Mouse (Mus musculus) lung, embryonic 16.5 days (tissue): ENCODE measurements around the gene Bmx. TPM values are rescaled to one million over a fixed set of nuclear protein-coding genes. Genes with fewer than 3 reads are reported as not detected.

Source experiments
- ATAC-seq: fragments of 200-750 bp; cut with Nextera tagmentation; 2 replicates; pipeline ENCODE4 v1.8.0; 2017; ENCODE audit warnings: low read depth, mild to moderate bottlenecking, moderate library complexity
- H3K27ac ChIP-seq: fragments of 300-500 bp; sonication (generic); 2 replicates; pipeline ENCODE4 v1.5.1; 2014; ENCODE audit warnings: mild to moderate bottlenecking, control low read depth, low read length
- H3K27me3 ChIP-seq: fragments of 300-500 bp; sonication (generic); 2 replicates; pipeline ENCODE4 v1.6.1; 2014; ENCODE audit warnings: low read depth, low read length, mixed read lengths; ENCODE audit not compliant: control insufficient read depth, insufficient read depth
- H3K36me3 ChIP-seq: fragments of 300-500 bp; sonication (generic); 2 replicates; pipeline ENCODE4 v1.6.1; 2014; ENCODE audit warnings: low read length; ENCODE audit not compliant: control insufficient read depth, insufficient read depth
- H3K4me1 ChIP-seq: fragments of 300-500 bp; sonication (generic); replicated peaks from 2 replicates; pipeline ENCODE4 v1.6.1; 2014; ENCODE audit warnings: low read length, mixed read lengths; ENCODE audit not compliant: control insufficient read depth, insufficient read depth
- H3K4me2 ChIP-seq: fragments of 300-500 bp; sonication (generic); 2 replicates; pipeline ENCODE4 v1.6.1; 2014; ENCODE audit warnings: low read depth, low read length, control low read depth
- H3K4me3 ChIP-seq: fragments of 300-500 bp; sonication (generic); 2 replicates; pipeline ENCODE4 v1.5.1; 2014; ENCODE audit warnings: mild to moderate bottlenecking, low read length, control low read depth
- H3K9ac ChIP-seq: fragments of 300-500 bp; sonication (generic); 2 replicates; pipeline ENCODE4 v1.6.1; 2014; ENCODE audit warnings: low read length, control low read depth
- H3K9me3 ChIP-seq: fragments of 300-500 bp; sonication (generic); 2 replicates; pipeline ENCODE4 v1.6.1; 2016; ENCODE audit warnings: low read length; ENCODE audit not compliant: control insufficient read depth
- WGBS: fragments of 180-500 bp; shearing (Covaris S2); extraction: QIAGEN DNeasy Blood & Tissue Kit; methylation state at CpG from one replicate; pipeline ENCODE4 v1.1.7; 2014; 5-methylcytosine and 5-hydroxymethylcytosine counted together
- polyA plus RNA-seq: library from polyadenylated mRNA; unstranded; fragments of >200 nt; fragmentation: Nextera tagmentation; extraction: Ambion mirVana; gene quantifications from 2 replicates; pipeline ENCODE4 v1.2.1, GENCODE M21; 2015

Gene Bmx
- polyA plus RNA-seq, 1 experiment from 2014 or later = 1.3 TPM

- ATAC-seq = no peak
- H3K27me3 ChIP-seq = no peaks in the 10 kb centered on the region
- no peaks in the 10 kb centered on the region for H3K36me3 ChIP-seq
- no peak overlapping the region for H3K4me2 ChIP-seq
- H3K27ac ChIP-seq = no peak overlapping the region
- H3K4me3 ChIP-seq = no peak overlapping the region
- H3K9me3 ChIP-seq = no peaks in the 10 kb centered on the region
- no peaks in the 10 kb centered on the region for H3K4me1 ChIP-seq
- H3K9ac ChIP-seq = no peak overlapping the region
Measured at GRCm38 (mm10) chrX:164189880-164190279, 68.1 kb downstream of the Bmx start.

GRCm38 (mm10) chrX:164183844-164184243 lies 74.1 kb downstream of the Bmx start:
- Histone ChIP-seq H3K27me3 (no peaks in the 10 kb centered on the region), H3K27ac (no peak overlapping the region), H3K9me3 (no peaks in the 10 kb centered on the region), H3K4me3 (no peak overlapping the region), H3K36me3 (no peaks in the 10 kb centered on the region), H3K4me1 (no peaks in the 10 kb centered on the region), H3K4me2 (no peak overlapping the region), H3K9ac (no peak overlapping the region)
- 19% methylated on average over 3 of the region's 3 CpGs for WGBS
- peak; percentile 60; the same call in 1 of the 2 replicates for ATAC-seq

GRCm38 (mm10) chrX:164179746-164180145 lies 78.2 kb downstream of the Bmx start:
- H3K4me1 ChIP-seq = no peaks in the 10 kb centered on the region
- no peak overlapping the region for H3K4me3 ChIP-seq
- no peaks in the 10 kb centered on the region for H3K9me3 ChIP-seq
- no peak overlapping the region for H3K4me2 ChIP-seq
- no peak overlapping the region for H3K27ac ChIP-seq
- no peak for ATAC-seq
- 16% methylated on average over 3 of the region's 3 CpGs for WGBS
- no peak overlapping the region for H3K9ac ChIP-seq
- no peaks in the 10 kb centered on the region for H3K36me3 ChIP-seq
- H3K27me3 ChIP-seq = no peaks in the 10 kb centered on the region

- no peak overlapping the region for H3K9ac ChIP-seq
- H3K4me3 ChIP-seq = no peak overlapping the region
- H3K27ac ChIP-seq = no peak overlapping the region
- no peak overlapping the region for H3K4me2 ChIP-seq
- no peaks in the 10 kb centered on the region for H3K9me3 ChIP-seq
- no peaks in the 10 kb centered on the region for H3K36me3 ChIP-seq
- ATAC-seq = no peak
- no peaks in the 10 kb centered on the region for H3K27me3 ChIP-seq
- H3K4me1 ChIP-seq = no peaks in the 10 kb centered on the region
- WGBS = 85% methylated on average over 2 of the region's 2 CpGs
Measured at GRCm38 (mm10) chrX:164178856-164179255, 79.1 kb downstream of the Bmx start.

- no peak for ATAC-seq
- H3K4me2 ChIP-seq = no peak overlapping the region
- no peak overlapping the region for H3K4me3 ChIP-seq
- H3K4me1 ChIP-seq = no peaks in the 10 kb centered on the region
- no peaks in the 10 kb centered on the region for H3K9me3 ChIP-seq
- H3K9ac ChIP-seq = no peak overlapping the region
- no peaks in the 10 kb centered on the region for H3K27me3 ChIP-seq
- H3K36me3 ChIP-seq = no peaks in the 10 kb centered on the region
- 72% methylated on average over 2 of the region's 2 CpGs for WGBS
- no peak overlapping the region for H3K27ac ChIP-seq
Measured at GRCm38 (mm10) chrX:164175780-164176179, 82.2 kb downstream of the Bmx start.

GRCm38 (mm10) chrX:164175311-164175710 lies 82.7 kb downstream of the Bmx start:
- Histone ChIP-seq H3K4me1 (no peaks in the 10 kb centered on the region), H3K9me3 (no peaks in the 10 kb centered on the region), H3K9ac (no peak overlapping the region), H3K4me2 (no peak overlapping the region), H3K4me3 (no peak overlapping the region), H3K27me3 (no peaks in the 10 kb centered on the region), H3K27ac (no peak overlapping the region), H3K36me3 (no peaks in the 10 kb centered on the region)
- 83% methylated on average over 1 of the region's 1 CpGs for WGBS
- ATAC-seq = no peak

GRCm38 (mm10) chrX:164173880-164174279 lies 84.1 kb downstream of the Bmx start:
- Histone ChIP-seq H3K9ac (no peak overlapping the region), H3K27ac (no peak overlapping the region), H3K4me2 (no peak overlapping the region), H3K9me3 (no peaks in the 10 kb centered on the region), H3K4me1 (no peaks in the 10 kb centered on the region), H3K4me3 (no peak overlapping the region), H3K27me3 (no peaks in the 10 kb centered on the region), H3K36me3 (no peaks in the 10 kb centered on the region)
- WGBS = 82% methylated on average over 4 of the region's 4 CpGs
- ATAC-seq = no peak

GRCm38 (mm10) chrX:164171034-164171433 lies 87.0 kb downstream of the Bmx start:
- WGBS = 46% methylated on average over 2 of the region's 2 CpGs
- no peak for ATAC-seq
- H3K4me2 ChIP-seq = no peak overlapping the region

GRCm38 (mm10) chrX:164164681-164165080 lies 93.3 kb downstream of the Bmx start:
- 67% methylated on average over 1 of the region's 1 CpGs for WGBS
- H3K9me3 ChIP-seq = no peaks in the 10 kb centered on the region
- no peak overlapping the region for H3K27ac ChIP-seq
- H3K4me2 ChIP-seq = no peak overlapping the region
- H3K9ac ChIP-seq = no peak overlapping the region
- no peaks in the 10 kb centered on the region for H3K4me1 ChIP-seq
- peaks cover 2% of the 10 kb centered on the region; the same call in 1 of the 2 replicates for H3K27me3 ChIP-seq
- H3K36me3 ChIP-seq = no peaks in the 10 kb centered on the region
- no peak for ATAC-seq
- H3K4me3 ChIP-seq = no peak overlapping the region

More at GRCm38 (mm10) chrX:164171034-164171433, 87.0 kb downstream of the Bmx start:
- H3K4me3 ChIP-seq = no peak overlapping the region
- H3K9ac ChIP-seq = no peak overlapping the region
- no peaks in the 10 kb centered on the region for H3K9me3 ChIP-seq
- no peaks in the 10 kb centered on the region for H3K27me3 ChIP-seq
- no peaks in the 10 kb centered on the region for H3K4me1 ChIP-seq
- H3K36me3 ChIP-seq = no peaks in the 10 kb centered on the region
- no peak overlapping the region for H3K27ac ChIP-seq

GRCm38 (mm10) chrX:164154594-164154993 lies 103.4 kb downstream of the Bmx start:
- Histone ChIP-seq H3K4me3 (no peak overlapping the region), H3K9me3 (no peaks in the 10 kb centered on the region), H3K27ac (no peak overlapping the region), H3K27me3 (no peaks in the 10 kb centered on the region), H3K4me1 (no peaks in the 10 kb centered on the region), H3K36me3 (no peaks in the 10 kb centered on the region), H3K9ac (no peak overlapping the region), H3K4me2 (no peak overlapping the region)
- WGBS = 80% methylated on average over 5 of the region's 5 CpGs
- ATAC-seq = no peak
